Mouse (Mus musculus) ES-E14 (cell line): ENCODE measurements around the gene Klhdc8a.

ENCODE experiments used
- CHD2 ChIP-seq: IDR thresholded peaks from 2 replicates; pipeline ENCODE4 v1.6.1; 2014; ENCODE audit warnings: mild to moderate bottlenecking, low read depth, low read length, inconsistent platforms
- MAFK ChIP-seq: IDR thresholded peaks from 2 replicates; pipeline ENCODE4 v1.6.1; 2014; ENCODE audit warnings: mild to moderate bottlenecking, low read depth, low read length, inconsistent platforms; ENCODE audit not compliant: insufficient read depth
- ZC3H11A ChIP-seq: IDR thresholded peaks from 2 replicates; pipeline ENCODE4 v1.6.1; 2012; ENCODE audit warnings: low read depth, mild to moderate bottlenecking, inconsistent platforms, low read length, borderline replicate concordance
- ZNF384 ChIP-seq: IDR thresholded peaks from 2 replicates; pipeline ENCODE4 v1.6.1; 2012; ENCODE audit warnings: low read depth, low read length, inconsistent platforms

DNA sequence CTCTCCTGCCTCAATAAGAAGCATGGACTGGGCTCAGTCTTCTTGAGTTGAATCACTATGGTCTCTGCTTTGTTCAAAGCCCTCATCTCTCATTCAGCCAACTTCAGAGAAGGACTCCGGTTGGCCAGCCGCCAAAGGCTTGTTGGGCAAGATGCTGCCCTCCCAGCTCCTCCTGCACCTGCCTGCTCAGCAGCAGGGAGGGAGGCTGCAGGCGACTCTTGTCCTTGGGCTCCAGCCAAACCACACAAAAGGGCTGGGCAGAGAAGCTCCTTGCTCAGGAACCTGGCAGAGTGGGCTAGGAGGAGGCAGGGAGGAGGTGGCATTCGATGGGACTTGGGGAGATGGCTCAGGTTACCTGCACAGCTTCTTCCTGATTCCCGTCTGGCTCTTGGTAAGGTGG lies 20.8 kb downstream of the Klhdc8a start:
- TF ChIP-seq MAFK (no peak), ZC3H11A (no peak), CHD2 (no peak), ZNF384 (no peak)
